Mouse (Mus musculus) spleen, embryonic (tissue): ENCODE results near the gene Arvcf.

Experiments used
- CTCF ChIA-PET: fragments of 350-600 bp; sonication (Branson Sonifier 250); formaldehyde crosslinking; loops from one replicate; lab custom pipeline; 2022; lab: Charles Lee

Arvcf gene

GRCm38 (mm10) chr16:18428011-18428515 is 80.1 kb downstream of the Arvcf start:
- CTCF ChIA-PET: no interaction called here

GRCm38 (mm10) chr16:18428516-18429042 is 80.6 kb downstream of the Arvcf start:
- CTCF ChIA-PET: no interaction called here

DNA sequence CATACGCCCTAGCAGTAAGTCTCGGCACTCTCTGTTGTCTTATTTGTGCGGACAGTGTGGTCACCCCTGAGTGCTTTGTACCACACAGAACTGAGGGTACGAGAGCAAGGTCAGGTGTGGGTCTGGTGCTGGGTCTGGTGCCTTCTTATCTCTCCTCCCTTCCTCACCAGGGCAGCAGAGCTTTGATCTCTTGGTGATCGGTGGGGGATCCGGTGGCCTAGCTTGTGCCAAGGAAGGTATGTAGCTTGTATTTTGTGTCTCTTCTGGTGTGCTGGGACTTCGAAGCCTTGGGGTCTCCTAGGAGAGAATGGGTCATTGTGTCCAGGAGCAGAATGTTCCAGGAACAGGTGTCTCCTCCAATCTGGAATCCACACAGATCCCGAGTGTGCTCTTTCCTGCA is 81.7 kb downstream of the Arvcf start:
- CTCF ChIA-PET: no interaction called here

- CTCF ChIA-PET: no interaction called here
Observed at GRCm38 (mm10) chr16:18430641-18431212, 82.7 kb downstream of the Arvcf start.

DNA sequence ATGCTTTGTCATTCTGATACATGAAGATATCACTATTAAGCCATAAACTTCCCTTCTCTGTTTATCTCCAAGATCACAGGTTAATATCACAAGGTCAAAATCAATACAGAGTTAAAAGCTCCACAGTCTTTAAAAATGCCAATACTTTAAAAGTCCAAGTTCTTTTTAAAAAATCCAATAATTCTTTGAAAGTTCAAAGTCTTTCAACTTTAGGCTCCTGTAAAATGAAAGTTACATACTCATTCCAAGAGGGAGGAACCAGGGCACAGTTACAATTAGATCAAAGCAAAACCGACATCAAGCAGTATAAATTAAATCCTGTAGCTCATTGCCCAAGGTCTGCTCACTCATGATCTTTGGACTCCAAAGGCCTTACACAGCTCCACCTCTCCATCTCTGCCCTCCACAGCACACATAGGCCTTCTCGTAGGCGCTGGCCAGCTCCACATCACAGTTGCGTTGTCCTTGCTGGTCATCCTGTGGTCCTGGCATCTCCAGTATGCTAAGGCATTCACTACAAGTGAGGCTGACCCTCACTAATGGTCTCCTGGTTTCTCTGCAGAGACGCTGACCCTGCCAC is 85.4 kb downstream of the Arvcf start:
- CTCF ChIA-PET: no interaction called here

- CTCF ChIA-PET: no interaction called here
Observed at GRCm38 (mm10) chr16:18436128-18436527, 88.1 kb downstream of the Arvcf start.

- CTCF ChIA-PET: interaction anchor here (1.4 kb wide), 1 partner anchor 174 kb away, joined by 5 read pairs; no protein-coding TSS in a partner anchor
Observed at GRCm38 (mm10) chr16:18443385-18443841, 95.4 kb downstream of the Arvcf start.

GRCm38 (mm10) chr16:18447243-18447642 is 99.3 kb downstream of the Arvcf start:
- CTCF ChIA-PET: no interaction called here

GRCm38 (mm10) chr16:18448104-18448503 is 100.1 kb downstream of the Arvcf start:
- CTCF ChIA-PET: interaction anchor here (0.6 kb wide), 1 partner anchor 28 kb away, joined by 3 read pairs; no protein-coding TSS in a partner anchor

DNA sequence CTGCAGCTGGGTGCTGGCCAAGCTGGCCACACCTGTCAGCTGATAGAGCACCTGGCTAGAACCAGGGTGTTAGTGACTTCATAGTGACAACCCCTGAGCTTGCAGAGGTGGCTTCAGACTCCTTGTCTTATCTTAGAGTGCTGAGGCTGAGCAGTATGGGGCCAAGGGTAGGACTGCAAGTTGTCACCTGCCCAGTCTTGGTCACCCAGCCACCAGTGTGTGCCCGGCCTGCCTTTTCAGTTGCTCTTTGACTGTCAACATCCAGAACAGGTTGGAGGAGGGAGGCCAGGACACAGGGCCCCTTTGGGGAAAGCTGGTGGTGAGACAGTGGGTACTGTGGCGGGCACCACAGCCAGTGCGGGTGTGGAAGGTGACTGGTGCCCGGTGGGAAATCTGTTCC is 101.0 kb downstream of the Arvcf start:
- CTCF ChIA-PET: no interaction called here

DNA sequence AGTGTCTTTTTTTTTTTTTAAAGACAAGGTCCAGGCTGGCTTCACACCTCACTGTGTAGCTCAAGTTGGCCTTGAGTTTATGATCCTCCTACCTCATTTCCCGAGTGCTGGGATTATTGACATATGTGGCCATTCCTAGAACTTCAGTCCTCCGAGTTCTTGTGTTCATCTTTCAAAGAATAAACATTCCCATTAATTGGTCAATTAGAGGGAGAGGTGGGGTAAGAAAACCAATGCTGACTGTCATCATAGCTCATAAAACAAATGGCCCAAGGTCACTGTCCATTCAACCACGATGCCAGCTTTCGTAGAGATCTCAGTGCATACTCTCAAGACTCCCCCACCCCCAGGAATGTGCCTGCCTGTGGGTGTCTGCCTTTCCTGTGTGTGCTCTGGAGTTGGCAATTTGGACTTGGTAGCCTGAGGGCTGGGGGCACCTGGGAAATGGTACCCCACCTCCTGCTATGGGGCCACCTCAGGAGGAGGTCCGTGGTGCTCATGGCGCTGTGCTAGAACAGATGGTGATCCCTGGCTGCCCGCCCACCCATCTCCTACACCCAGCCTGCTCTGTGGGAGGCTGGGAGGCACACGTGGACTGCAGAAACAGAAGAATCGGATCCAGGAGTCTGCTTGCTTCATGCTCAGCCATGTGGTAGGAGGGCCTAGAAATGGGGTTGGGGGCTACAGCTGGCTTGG is 103.7 kb downstream of the Arvcf start:
- CTCF ChIA-PET: no interaction called here

DNA sequence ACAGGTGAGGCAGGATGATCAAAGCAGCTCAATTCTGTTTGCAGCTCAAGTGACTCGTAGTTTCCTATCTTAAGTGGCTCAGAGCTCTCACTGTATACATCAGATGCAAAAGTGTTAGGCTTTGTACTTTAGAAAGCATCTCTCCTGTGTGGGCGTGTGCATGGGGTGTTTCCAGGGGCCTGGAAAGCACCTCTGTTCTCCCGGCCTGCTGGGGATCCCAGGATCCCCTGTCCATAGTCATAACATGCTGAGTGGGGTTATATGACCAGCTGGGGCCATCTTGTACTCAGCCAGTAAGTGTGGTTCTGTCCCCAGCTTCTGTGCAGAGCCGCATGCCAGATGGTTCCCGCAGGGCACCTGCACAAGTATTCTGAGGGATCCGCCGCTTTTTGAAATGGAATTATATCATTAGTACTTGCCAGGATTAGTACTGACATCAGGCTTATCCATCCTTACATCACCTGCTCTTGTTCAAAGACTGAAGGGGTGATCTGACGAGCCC is 104.4 kb downstream of the Arvcf start:
- CTCF ChIA-PET: no interaction called here

DNA sequence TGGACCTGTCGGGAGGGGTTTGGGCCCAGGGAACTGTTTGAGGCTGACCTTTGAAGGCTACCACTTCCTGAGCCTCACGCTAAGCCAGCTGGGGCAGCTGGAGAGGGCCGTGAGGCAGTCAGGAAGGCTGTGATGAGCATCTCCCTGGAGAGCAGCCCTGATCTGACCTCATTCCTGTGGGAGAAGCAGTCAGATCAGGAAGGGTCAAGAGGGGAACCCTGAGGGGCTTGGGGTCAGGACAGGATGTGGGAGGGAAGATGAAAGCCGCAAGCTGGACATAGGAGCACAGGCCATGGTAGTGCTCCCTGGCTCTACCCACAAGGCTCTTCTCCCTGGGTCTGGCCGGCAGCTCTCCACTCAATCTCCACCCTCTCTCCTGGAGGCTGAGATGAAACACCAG is 105.9 kb downstream of the Arvcf start:
- CTCF ChIA-PET: no interaction called here

- CTCF ChIA-PET: no interaction called here
Observed at GRCm38 (mm10) chr16:18455407-18455806, 107.4 kb downstream of the Arvcf start.
